Mouse (Mus musculus) left cerebral cortex, postnatal 4 days (tissue): ENCODE results near the gene Ptgs1. TPM values are rescaled to one million over a fixed set of nuclear protein-coding genes. Genes with fewer than 3 reads are reported as not detected.
"Not testable (repeated sequence)": the region's sequence is repeated elsewhere in the genome, so short reads cannot be mapped to it uniquely, and the experiment has no call there.

ENCODE experiments used
- DNase-seq: peaks from one replicate; pipeline ENCODE4 v3.0.0-alpha.2; 2022
- intact Hi-C: fragments of 180-260 bp; cut with DNase I; formaldehyde crosslinking; loops from one replicate; pipeline ENCODE4 v1.15.1; 2025
- total RNA-seq, 2 experiments: library from RNA; stranded (reverse); gene quantifications; 2 replicates each; pipeline ENCODE4 v1.2.3; 2021

The Ptgs1 gene
- total RNA-seq = 1 to 10 TPM; 5.5 to 7.1 TPM

GRCm38 (mm10) chr2:36230366-36230765 is at the start of gene Ptgs1:
Gene Ptgs1 (plus strand): TSS chr2:36230426.
- no peak for DNase-seq
- intact Hi-C loops = no loop called here

DNA sequence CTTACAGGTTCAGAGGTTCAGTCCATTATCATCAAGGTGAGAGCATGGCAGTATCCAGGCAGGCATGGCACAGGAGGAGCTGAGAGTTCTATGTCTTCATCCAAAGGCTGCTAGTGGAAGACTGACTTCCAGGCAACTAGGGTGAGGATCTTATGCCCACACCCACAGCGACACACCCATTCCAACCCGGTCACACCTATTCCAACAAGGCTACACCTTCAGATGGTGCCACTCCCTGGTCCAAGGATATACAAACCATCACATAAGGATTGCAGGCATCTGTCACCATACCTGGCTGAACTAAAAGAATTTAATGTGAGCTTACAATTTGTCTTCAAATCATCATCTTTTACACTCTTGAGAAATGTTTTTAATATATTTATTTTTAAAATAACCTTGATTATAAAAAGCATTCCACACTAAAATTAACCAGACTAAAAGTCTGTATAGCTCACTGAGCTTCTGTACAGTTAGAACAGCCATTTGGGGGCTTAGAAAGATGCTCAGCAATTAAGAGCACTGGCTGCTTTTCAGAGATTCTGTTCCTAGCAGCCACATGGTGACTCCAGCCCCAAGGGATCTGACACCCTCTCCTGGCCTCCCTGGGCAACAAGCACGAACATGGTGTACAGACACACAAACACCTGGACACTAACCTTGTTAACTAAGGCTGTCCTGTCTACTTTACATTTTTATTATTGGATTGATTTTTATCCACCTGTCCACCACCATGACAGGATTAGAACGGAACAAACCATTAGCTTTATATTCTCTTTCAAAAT is 48.4 kb upstream of the Ptgs1 start:
- DNase-seq, intact Hi-C loops: not testable (repeated sequence)

DNA sequence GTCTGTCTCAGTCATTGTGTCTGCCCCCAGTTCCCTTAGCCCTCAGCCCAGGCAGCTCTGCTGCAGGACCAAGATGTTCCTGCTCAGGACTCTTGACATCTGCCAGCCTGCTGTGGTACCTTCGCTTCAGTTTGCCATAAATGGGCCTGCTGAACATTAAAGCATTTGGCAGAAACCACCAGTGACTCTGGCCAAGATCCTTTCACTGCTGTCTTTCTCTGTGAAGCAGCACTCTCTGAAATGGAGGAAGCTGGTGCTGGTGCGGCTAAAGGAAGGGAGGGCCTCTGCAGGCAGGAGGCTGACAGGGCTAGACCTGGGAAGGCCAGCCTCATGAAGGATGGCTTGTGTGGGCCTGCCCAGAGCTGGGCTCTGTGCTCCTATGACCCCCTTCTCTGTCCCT is 46.9 kb upstream of the Ptgs1 start:
- DNase-seq = peak; percentile 50
- intact Hi-C loops = no loop called here

- intact Hi-C loops = no loop called here
- no peak for DNase-seq
Measured at GRCm38 (mm10) chr2:36184192-36184591, 46.0 kb upstream of the Ptgs1 start.

- intact Hi-C loops = no loop called here
- DNase-seq = peak; percentile 60
Measured at GRCm38 (mm10) chr2:36184876-36185275, 45.4 kb upstream of the Ptgs1 start.

DNA sequence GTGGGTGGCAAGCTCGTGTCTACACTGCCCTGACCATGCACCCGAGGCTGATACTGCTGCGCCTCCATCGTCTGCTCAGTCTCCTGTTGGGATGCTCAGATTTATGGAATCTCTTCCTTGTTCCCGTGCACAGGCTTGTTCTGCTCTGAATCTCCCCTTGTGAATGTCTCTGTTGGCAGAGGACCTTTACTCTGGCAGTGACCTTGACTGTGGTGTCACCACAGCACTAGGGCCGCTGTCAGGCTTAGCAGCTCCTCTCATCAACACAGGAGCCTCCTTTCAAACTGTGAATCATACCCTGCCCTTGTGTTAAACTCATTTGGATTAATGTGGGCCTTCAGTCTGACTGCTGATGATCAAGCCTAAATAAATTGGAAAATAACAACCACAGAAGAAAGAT is 41.0 kb upstream of the Ptgs1 start:
- intact Hi-C loops, DNase-seq: not testable (repeated sequence)

GRCm38 (mm10) chr2:36191098-36191941 is 38.9 kb upstream of the Ptgs1 start:
- intact Hi-C loops = no loop called here
- no peak for DNase-seq

DNA sequence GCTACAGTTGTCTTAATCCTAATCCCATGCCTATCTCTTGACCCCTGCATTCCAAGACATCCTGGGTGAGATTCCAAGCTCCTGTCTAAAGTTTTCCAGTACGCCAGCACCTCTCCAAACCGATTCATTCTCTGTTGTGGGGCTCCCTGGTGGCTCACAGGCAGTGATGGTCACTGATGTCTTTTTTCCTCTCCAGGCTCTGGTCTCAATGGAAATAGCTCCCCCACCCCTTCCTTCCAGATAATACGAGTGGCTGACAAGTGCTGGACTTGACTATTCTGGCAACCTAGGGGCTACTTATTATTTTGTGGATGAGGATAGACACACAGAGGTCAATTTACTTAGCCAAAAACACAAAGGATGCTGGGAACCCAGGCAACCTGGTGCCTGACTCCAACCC is 33.2 kb upstream of the Ptgs1 start:
- intact Hi-C loops = no loop called here
- DNase-seq = no peak

GRCm38 (mm10) chr2:36197919-36198881 is 32.0 kb upstream of the Ptgs1 start:
- intact Hi-C loops = no loop called here
- no peak for DNase-seq

DNA sequence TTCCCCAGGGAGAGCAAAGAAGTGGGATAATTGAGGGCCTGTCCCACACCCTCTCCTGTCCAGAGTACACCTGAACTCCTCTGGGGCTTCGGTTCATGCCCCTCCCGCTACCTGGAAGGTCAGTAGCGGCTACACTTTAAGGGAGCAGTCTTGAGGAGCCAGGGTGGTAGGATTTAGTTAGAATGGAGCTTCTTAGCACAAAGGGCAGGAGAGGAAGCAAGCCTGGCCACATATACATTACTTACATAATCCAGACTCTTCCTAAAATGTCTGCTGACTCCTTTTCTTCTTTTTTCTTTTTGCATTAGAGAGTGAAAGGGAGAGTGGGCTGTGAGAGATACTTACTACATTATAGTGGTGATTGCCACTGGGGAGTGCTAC is 31.4 kb upstream of the Ptgs1 start:
- intact Hi-C loops = no loop called here

GRCm38 (mm10) chr2:36200813-36201212 is 29.4 kb upstream of the Ptgs1 start:
- intact Hi-C loops = no loop called here
- no peak for DNase-seq

More for the DNA sequence above, 31.4 kb upstream of the Ptgs1 start:
- no peak for DNase-seq

- no peak for DNase-seq
- intact Hi-C loops = no loop called here
Measured at GRCm38 (mm10) chr2:36201756-36202610, 28.2 kb upstream of the Ptgs1 start.

DNA sequence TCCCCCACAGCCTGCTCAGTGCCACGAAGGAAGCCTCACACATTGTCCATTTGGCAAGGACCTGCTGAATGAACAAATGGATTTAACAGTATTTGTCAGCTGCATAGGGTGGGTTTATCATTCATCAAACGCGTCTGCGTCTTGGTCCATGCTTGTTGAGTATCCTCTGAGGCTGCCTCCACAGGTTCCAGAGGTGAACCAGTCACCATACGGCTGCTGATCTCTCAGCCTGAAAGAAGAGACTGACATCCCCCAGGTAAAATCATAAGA is 27.7 kb upstream of the Ptgs1 start:
- no peak for DNase-seq
- intact Hi-C loops = no loop called here

DNA sequence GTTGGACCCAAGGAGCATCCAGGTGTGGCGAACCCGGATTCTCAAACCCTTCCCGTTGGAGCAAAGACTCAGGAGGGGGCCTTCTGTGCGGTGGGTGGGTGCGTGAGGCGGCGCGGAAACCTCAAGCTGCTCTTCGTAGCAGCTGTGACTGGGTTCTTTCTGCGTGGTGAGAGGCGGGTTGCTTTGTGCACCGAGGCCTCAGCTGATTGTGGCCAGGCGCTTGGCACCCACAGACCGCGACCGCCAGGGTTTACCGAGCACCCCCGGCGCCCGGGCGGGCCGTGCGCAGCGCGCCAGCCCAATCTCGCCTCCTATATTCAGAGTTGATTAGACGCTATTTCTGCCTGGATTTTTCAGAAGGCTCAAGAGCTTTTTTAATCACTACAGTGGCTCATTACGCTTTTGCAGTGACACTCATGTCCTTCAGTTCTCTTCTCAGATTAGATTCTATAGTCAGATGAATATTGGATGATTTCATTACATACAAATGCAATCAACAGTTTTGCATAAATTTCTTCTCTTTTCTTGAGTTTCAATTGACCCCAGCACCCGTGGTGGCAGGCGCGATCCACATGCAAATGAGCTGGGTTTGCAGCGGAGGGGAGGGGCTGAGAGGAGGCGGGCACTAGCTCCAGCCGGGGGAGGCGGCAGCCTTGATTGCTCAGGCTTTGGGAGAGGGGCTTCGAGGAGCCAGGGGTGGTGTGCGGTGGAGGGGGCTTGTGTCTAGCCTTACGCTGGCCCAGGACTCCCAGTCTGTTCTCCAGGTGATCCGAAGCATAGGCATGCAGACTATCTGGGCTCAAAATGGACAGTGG is 27.0 kb upstream of the Ptgs1 start:
- DNase-seq = no peak
- intact Hi-C loops = no loop called here

- no peak for DNase-seq
- intact Hi-C loops = no loop called here
Measured at GRCm38 (mm10) chr2:36204595-36204994, 25.6 kb upstream of the Ptgs1 start.

DNA sequence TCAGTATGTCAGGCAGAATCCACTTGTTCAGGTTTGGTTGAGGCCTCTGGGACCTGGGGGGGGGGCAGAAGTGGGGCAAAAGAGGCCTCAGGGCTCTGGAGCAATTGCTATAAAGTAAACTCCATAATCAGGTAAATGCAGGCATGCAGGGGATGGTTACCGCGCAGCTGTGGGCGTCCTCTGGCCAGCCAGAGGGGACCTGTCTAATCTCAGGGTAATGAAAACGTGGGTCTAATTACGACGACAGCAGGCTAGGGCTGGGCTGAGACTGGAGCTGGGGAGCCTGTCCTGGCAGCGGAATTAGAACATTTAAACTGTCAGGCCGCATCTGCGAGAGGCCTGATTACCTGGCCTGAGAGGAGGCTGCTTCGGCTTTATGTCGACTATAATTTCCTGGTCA is 23.2 kb upstream of the Ptgs1 start:
- DNase-seq = no peak
- intact Hi-C loops = no loop called here

GRCm38 (mm10) chr2:36210796-36211195 is 19.4 kb upstream of the Ptgs1 start:
- intact Hi-C loops = loop anchor here (5.0 to 10.0 kb wide), 2 partner anchors 203 to 676 kb away; no protein-coding TSS in a partner anchor
- DNase-seq = no peak

GRCm38 (mm10) chr2:36211785-36212184 is 18.4 kb upstream of the Ptgs1 start:
- no peak for DNase-seq
- intact Hi-C loops = loop anchor here (5.0 to 10.0 kb wide), 2 partner anchors 204 to 677 kb away; no protein-coding TSS in a partner anchor

GRCm38 (mm10) chr2:36213108-36213507 is 17.1 kb upstream of the Ptgs1 start:
- intact Hi-C loops = loop anchor here (5.0 to 10.0 kb wide), 2 partner anchors 206 to 678 kb away; no protein-coding TSS in a partner anchor
- no peak for DNase-seq
